Mouse (Mus musculus) cortical plate, adult 2 months (tissue): ENCODE measurements around the gene Phactr4. TPM values are rescaled to one million over a fixed set of nuclear protein-coding genes. Genes with fewer than 3 reads are reported as not detected.

ENCODE experiments used
- H3K27ac ChIP-seq: fragments of 200-500 bp; 2 replicates; pipeline ENCODE4 v1.5.1; 2012; ENCODE audit warnings: low read length, control low read depth, inconsistent platforms; ENCODE audit not compliant: insufficient read depth
- H3K4me1 ChIP-seq: fragments of 200-500 bp; 2 replicates; pipeline ENCODE4 v1.6.1; 2011; ENCODE audit warnings: low read length; ENCODE audit not compliant: control insufficient read depth, insufficient read depth
- H3K4me3 ChIP-seq: fragments of 200-500 bp; 2 replicates; pipeline ENCODE4 v1.5.1; 2011; ENCODE audit warnings: mild to moderate bottlenecking, low read length, control low read depth; ENCODE audit not compliant: insufficient read depth
- CTCF ChIP-seq: fragments of 200-500 bp; IDR thresholded peaks from 2 replicates; pipeline ENCODE4 v1.5.1; 2011; ENCODE audit warnings: mild to moderate bottlenecking, control low read depth, low read length; ENCODE audit not compliant: insufficient read depth; ENCODE audit errors: extremely low read depth
- POLR2A ChIP-seq: fragments of 200-500 bp; IDR thresholded peaks from 2 replicates; pipeline ENCODE4 v1.6.1; 2011; ENCODE audit warnings: mild to moderate bottlenecking, low read length, control low read depth; ENCODE audit not compliant: insufficient read depth; ENCODE audit errors: extremely low read depth
- polyA plus RNA-seq: library from polyadenylated mRNA; depleted of rRNA; stranded (reverse); fragments of >200 nt; gene quantifications from 2 replicates; pipeline ENCODE4 v1.2.3, GENCODE M21; 2012

The Phactr4 gene
- polyA plus RNA-seq, 1 experiment: 6.4 TPM

DNA sequence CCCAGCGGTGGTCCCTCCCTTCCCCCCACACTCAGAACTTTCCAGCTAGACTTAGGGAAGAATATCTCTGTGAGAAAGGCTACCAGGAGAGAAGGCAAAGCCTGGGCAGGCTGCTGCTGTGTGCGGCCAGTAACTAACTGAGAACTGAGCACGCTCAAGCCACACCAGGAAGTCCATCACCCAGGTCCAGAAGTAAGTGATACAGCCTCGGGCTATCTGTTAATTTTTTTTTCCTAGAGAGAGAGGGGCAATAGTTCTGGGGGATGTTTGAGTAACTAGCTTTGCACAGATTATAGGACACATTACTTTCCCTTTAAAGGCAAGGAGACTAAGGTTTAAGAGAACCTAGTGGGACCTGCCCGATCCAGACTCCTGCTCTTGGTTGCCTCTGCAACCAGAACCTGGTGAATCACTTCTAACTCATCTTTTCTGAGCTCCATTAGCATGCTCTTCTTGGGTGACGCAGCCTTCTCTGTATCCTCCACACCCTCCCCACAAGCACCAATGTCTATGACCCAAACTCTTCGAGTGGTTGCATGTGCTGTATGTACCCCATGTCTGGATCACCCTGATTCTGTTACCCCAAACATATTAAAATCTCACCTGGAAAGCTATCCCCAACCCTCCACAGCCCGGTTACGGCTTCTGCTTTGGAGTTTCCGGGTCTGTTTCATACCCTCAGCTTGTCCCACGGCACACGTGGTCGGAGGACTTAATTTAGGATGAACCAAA is 77.7 kb downstream of the Phactr4 start:
- peak overlapping the region; percentile 62 for H3K4me3 ChIP-seq
- no peak for TF ChIP-seq CTCF
- no peak for TF ChIP-seq POLR2A
- no peaks in the 10 kb centered on the region for H3K4me1 ChIP-seq
- H3K27ac ChIP-seq: no peak overlapping the region

DNA sequence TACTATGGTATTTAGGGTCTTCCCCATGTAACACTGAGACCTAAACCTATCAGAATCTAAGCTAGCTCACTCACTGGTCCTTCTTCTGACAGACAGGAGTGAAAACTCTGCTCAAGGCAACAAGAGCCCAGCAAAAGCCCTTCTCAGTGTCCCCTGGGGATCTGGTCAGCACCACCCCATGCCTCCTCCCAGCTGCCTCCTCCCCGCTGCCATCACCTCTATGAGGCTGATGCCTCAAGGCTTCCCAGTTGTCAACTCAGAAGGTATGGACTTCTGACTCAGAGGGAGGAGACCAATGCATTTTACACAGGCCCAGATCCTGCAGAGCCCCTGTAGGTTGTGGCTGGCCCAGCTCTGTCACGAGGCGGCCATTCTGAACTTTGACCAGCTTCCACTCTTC is 80.8 kb downstream of the Phactr4 start:
- no peak overlapping the region for H3K27ac ChIP-seq
- H3K4me1 ChIP-seq: no peaks in the 10 kb centered on the region
- no peak for TF ChIP-seq POLR2A
- TF ChIP-seq CTCF: no peak
- no peak overlapping the region for H3K4me3 ChIP-seq

DNA sequence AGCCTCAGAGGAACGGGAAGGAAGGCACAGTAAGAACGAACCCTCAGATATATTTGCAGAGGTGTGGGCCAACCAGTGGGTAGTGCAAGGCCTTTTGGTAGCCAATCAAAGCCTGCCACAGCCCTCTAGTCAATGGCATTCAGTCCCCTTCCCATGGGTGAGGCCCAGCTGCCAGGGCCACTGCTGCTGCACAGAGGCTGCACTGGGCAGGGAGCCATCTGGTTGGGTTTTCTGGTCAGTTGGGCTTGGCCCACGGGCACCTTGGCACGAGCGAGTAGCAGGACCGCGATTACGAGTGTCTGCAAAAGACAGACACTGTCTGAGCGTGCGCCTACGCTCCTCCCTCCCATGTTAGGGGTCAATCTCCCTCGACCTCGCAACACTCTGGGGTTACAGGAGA is 83.3 kb downstream of the Phactr4 start:
- Histone ChIP-seq H3K4me3 (no peak overlapping the region), H3K4me1 (no peaks in the 10 kb centered on the region), H3K27ac (no peak overlapping the region)
- TF ChIP-seq POLR2A (no peak), CTCF (no peak)

DNA sequence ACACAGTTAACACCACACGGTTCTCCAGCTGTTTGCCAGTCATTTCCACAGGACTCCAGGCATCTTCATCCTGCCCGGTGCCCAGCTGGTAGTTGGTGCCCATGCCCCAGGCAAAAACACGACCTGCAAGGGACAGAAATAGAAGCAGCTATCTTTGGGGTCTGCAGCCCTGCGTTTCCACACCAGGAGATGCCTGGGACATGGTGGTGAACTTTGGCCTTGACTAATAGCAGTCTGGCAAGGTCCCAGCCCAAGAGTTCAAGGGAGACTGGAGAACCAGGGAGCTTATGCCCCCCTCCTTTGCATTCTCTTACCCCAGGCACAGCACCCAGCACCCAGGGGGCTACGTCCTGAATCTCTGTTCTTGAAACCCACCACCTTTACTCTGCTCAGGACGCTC is 89.4 kb downstream of the Phactr4 start:
- TF ChIP-seq CTCF (no peak), POLR2A (no peak)
- no peak overlapping the region for H3K27ac ChIP-seq
- H3K4me1 ChIP-seq: no peaks in the 10 kb centered on the region; the same call in 1 of the 2 replicates
- H3K4me3 ChIP-seq: no peak overlapping the region

DNA sequence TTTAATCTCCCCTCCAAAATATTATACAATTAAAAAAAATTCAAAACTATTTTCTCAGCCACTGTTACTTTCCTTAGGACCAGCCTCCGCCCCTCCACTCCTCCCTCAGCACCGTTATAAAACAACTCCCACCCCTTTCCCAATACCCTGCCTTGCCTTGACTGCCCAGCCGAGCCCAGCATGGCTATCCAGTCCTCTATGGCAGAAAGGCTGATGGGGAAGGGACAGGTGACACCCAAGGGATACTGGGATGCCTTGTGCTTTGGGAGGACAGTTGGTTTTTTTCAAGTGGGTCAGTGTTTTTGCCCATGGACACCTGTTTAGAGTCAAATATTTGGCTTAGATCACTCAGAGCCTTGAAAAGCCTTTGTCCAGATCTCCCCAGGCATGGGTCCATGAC is 90.3 kb downstream of the Phactr4 start:
- H3K4me1 ChIP-seq: no peaks in the 10 kb centered on the region; the same call in 1 of the 2 replicates
- TF ChIP-seq POLR2A (no peak), CTCF (no peak)
- no peak overlapping the region for H3K27ac ChIP-seq
- H3K4me3 ChIP-seq: no peak overlapping the region

DNA sequence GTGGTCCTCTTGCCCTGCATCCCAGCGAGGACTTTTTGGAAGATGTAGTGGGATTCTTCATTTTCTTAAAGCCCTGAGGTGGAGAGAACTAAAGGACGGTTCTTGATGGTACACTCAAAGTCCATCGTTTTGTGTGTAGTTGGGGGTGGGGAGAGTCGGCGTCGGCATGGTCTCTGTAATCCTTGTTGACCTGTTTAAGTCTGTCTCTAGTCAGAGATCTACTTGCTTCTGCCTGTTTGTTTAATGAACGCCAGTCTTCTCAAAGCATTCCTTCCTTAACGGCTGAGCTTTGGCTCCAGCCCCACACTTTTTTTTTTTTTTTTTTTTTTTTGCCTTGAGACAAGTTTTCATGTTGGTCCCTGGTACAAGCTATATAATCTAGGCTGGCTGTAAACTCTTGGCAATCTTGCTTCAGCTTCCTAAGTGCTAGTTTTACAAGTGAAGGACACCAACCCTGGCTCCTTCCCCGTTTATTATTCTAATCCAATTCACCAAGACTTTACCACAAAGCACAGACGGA is 92.4 kb downstream of the Phactr4 start:
- Histone ChIP-seq H3K4me3 (peak overlapping the region; percentile 66), H3K4me1 (no peaks in the 10 kb centered on the region; the same call in 1 of the 2 replicates), H3K27ac (no peak overlapping the region)
- TF ChIP-seq POLR2A: no peak
- no peak for TF ChIP-seq CTCF

DNA sequence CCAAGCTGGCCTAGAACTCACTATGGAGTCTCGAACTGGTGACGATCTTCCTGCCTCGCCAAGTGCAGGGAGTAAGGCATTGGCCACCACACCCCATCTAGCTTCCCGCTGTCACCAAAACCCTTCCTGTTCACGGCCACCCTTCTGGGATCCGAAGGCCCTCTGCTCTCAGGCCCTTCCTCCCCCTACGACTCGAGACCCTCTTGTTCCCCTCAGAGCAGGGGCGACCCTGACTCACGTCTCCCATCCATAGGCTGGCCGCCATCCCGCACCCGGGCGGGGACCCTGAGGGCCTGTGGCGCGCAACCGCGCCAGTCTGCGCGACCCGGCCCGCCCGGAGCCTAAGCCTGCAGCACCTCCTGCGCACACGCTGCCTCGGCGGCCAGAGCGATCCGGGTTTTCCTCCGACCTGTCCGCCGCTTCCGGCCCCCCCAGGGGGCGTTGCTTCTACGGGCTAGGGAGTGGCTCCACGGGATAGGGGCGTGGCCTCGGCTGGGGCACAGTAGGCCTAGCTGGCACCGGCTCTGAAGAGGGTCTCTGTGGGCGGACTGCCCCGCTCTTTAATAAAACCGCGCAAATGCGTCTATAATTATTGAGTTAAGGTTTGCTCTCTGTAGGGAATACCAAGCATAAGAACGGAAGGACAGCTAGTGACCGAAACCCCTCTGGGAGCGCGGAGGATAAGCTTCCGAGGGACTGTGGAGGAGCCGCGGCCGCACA is 93.0 kb downstream of the Phactr4 start, which contains the start of gene Trnau1ap:
Gene Trnau1ap (minus strand): TSS at position 424 of the 720 bp plus-strand sequence.
- peak; percentile 80 for TF ChIP-seq POLR2A
- TF ChIP-seq CTCF: no peak
- H3K27ac ChIP-seq: no peak within 1 kb of the TSS
- peak within 1 kb of the TSS; percentile 66 for H3K4me3 ChIP-seq
- no peaks in the 10 kb centered on the region; the same call in 1 of the 2 replicates for H3K4me1 ChIP-seq

DNA sequence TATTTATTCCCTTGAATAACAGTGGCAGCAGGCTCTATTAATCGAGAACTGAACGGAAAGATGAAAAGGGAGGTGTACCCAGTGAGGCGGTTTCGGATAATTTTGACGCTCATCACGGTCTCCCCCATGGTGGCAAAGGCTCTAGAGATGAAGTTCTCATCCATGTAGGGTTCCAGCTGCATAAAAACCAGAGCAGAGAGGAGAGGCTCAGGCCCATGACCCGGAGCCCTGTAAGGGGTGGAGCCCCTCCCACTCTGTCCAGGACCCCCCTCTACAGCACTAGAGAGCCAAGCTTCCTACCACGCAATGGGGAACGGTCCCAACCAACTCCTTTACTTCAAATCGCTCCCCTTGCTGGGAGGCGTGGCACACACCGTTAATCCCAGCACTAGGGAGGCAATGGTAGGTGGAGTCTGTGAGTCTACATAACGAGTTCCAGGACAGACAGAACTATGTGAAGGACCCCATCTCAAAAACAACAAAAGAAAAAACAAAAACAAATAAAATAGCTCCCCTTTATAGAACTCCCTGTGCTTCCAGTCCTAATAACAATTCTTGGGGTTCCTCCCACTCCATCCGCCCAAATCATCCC is 93.8 kb downstream of the Phactr4 start:
- no peaks in the 10 kb centered on the region; the same call in 1 of the 2 replicates for H3K4me1 ChIP-seq
- no peak for TF ChIP-seq POLR2A
- no peak for TF ChIP-seq CTCF
- H3K4me3 ChIP-seq: peak overlapping the region; percentile 66
- H3K27ac ChIP-seq: no peak overlapping the region

DNA sequence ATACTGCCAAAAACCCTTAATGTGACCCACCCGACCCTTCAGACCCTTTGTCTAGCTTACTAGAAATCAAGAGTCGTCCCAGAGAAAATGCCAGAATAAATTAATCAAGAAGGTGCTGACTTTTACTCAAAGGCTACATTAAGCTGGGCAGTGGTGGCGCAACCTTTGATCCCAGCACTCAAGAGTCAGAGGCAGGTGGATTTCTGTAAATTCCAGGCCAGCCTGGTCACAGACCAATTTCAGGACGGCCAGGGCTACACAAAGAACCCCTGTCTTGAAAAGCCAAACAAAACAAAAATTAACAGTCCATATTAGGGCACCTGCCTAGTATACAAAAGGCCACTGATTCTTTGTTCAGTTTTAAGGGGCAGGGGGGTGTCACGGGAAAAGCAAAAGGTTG is 95.8 kb downstream of the Phactr4 start:
- Histone ChIP-seq H3K4me3 (no peak overlapping the region), H3K4me1 (no peaks in the 10 kb centered on the region; the same call in 1 of the 2 replicates), H3K27ac (no peak overlapping the region)
- no peak for TF ChIP-seq CTCF
- TF ChIP-seq POLR2A: no peak
